Mouse (Mus musculus) heart, embryonic 15.5 days (tissue): ENCODE results near the gene Mvd. TPM values are rescaled to one million over a fixed set of nuclear protein-coding genes. Genes with fewer than 3 reads are reported as not detected.

Source experiments
- ATAC-seq: fragments of 200-750 bp; cut with Nextera tagmentation; replicated peaks from 2 replicates; pipeline ENCODE4 v1.8.0; 2017; ENCODE audit warnings: low read depth, moderate TSS enrichment; ENCODE audit not compliant: insufficient number of reproducible peaks, insufficient read depth, low FRiP score
- H3K27ac ChIP-seq: fragments of 300-500 bp; sonication (generic); 2 replicates; pipeline ENCODE4 v1.5.1; 2015; ENCODE audit warnings: mild to moderate bottlenecking, inconsistent platforms
- H3K27me3 ChIP-seq: fragments of 300-500 bp; sonication (generic); 2 replicates; pipeline ENCODE4 v1.6.1; 2015; ENCODE audit warnings: inconsistent platforms
- H3K36me3 ChIP-seq: fragments of 300-500 bp; sonication (generic); 2 replicates; pipeline ENCODE4 v1.6.1; 2015; ENCODE audit warnings: mild to moderate bottlenecking, inconsistent platforms
- H3K4me1 ChIP-seq: fragments of 300-500 bp; sonication (generic); replicated peaks from 2 replicates; pipeline ENCODE4 v1.6.1; 2015; ENCODE audit warnings: inconsistent platforms
- H3K4me2 ChIP-seq: fragments of 300-500 bp; sonication (generic); 2 replicates; pipeline ENCODE4 v1.6.1; 2015; ENCODE audit warnings: inconsistent platforms, mild to moderate bottlenecking, moderate library complexity
- H3K4me3 ChIP-seq: fragments of 300-500 bp; sonication (generic); 2 replicates; pipeline ENCODE4 v1.5.1; 2015; ENCODE audit warnings: mild to moderate bottlenecking, inconsistent platforms
- H3K9ac ChIP-seq: fragments of 300-500 bp; sonication (generic); 2 replicates; pipeline ENCODE4 v1.6.1; 2015; ENCODE audit warnings: mild to moderate bottlenecking, inconsistent platforms
- H3K9me3 ChIP-seq: fragments of 300-500 bp; sonication (generic); replicated peaks from 2 replicates; pipeline ENCODE4 v1.6.1; 2016; ENCODE audit warnings: inconsistent platforms
- WGBS: fragments of 180-500 bp; shearing (Covaris S2); methylation state at CpG from one replicate; pipeline ENCODE4 v1.1.7; 2015; ENCODE audit warnings: mixed read lengths; 5-methylcytosine and 5-hydroxymethylcytosine counted together
- polyA plus RNA-seq: library from polyadenylated mRNA; unstranded; fragments of >200 nt; fragmentation: Nextera tagmentation; extraction: Ambion mirVana; gene quantifications from 2 replicates; pipeline ENCODE4 v1.2.1, GENCODE M21; 2015

Gene Mvd
- polyA plus RNA-seq, 1 experiment from 2014 or later = 13.3 TPM

GRCm38 (mm10) chr8:122467816-122468215, 24.6 kb upstream of the Mvd start:
- Histone ChIP-seq H3K9ac (no peak overlapping the region), H3K36me3 (peaks cover 36% of the 10 kb centered on the region), H3K27ac (no peak overlapping the region), H3K4me3 (no peak overlapping the region), H3K9me3 (no peaks in the 10 kb centered on the region), H3K4me1 (peaks cover 16% of the 10 kb centered on the region), H3K27me3 (no peaks in the 10 kb centered on the region), H3K4me2 (no peak overlapping the region)
- no peak for ATAC-seq
- 86% methylated on average over 13 of the region's 13 CpGs for WGBS

GRCm38 (mm10) chr8:122464985-122465384, 21.8 kb upstream of the Mvd start:
- Histone ChIP-seq H3K9ac (no peak overlapping the region), H3K4me3 (no peak overlapping the region), H3K4me2 (no peak overlapping the region), H3K9me3 (no peaks in the 10 kb centered on the region), H3K4me1 (peaks cover 36% of the 10 kb centered on the region), H3K36me3 (peaks cover 33% of the 10 kb centered on the region), H3K27me3 (peaks cover 9% of the 10 kb centered on the region), H3K27ac (no peak overlapping the region)
- 59% methylated on average over 7 of the region's 7 CpGs for WGBS
- ATAC-seq = no peak

- H3K4me1 ChIP-seq = peaks cover 37% of the 10 kb centered on the region
- H3K9me3 ChIP-seq = no peaks in the 10 kb centered on the region
- H3K27ac ChIP-seq = no peak overlapping the region
- peaks cover 15% of the 10 kb centered on the region for H3K27me3 ChIP-seq
- WGBS = 46% methylated on average over 12 of the region's 12 CpGs
- H3K4me2 ChIP-seq = no peak overlapping the region
- H3K9ac ChIP-seq = no peak overlapping the region
- ATAC-seq = no peak
- H3K4me3 ChIP-seq = no peak overlapping the region
- H3K36me3 ChIP-seq = peaks cover 31% of the 10 kb centered on the region
Measured at GRCm38 (mm10) chr8:122463651-122464640, 20.7 kb upstream of the Mvd start.

- 65% methylated on average over 8 of the region's 8 CpGs for WGBS
- ATAC-seq = no peak
- Histone ChIP-seq H3K27ac (no peak overlapping the region), H3K27me3 (peaks cover 23% of the 10 kb centered on the region), H3K9ac (no peak overlapping the region), H3K4me3 (no peak overlapping the region), H3K9me3 (no peaks in the 10 kb centered on the region), H3K4me2 (no peak overlapping the region), H3K4me1 (peaks cover 39% of the 10 kb centered on the region), H3K36me3 (peaks cover 17% of the 10 kb centered on the region)
Measured at GRCm38 (mm10) chr8:122462510-122462909, 19.3 kb upstream of the Mvd start.

GRCm38 (mm10) chr8:122461473-122462148, 18.4 kb upstream of the Mvd start:
- H3K27me3 ChIP-seq = peaks cover 23% of the 10 kb centered on the region
- H3K4me1 ChIP-seq = peaks cover 39% of the 10 kb centered on the region
- ATAC-seq = no peak
- H3K4me3 ChIP-seq = no peak overlapping the region
- no peaks in the 10 kb centered on the region for H3K9me3 ChIP-seq
- peaks cover 8% of the 10 kb centered on the region for H3K36me3 ChIP-seq
- H3K4me2 ChIP-seq = no peak overlapping the region
- WGBS = 64% methylated on average over 11 of the region's 11 CpGs
- no peak overlapping the region for H3K27ac ChIP-seq
- no peak overlapping the region for H3K9ac ChIP-seq

GRCm38 (mm10) chr8:122460524-122461472, 17.6 kb upstream of the Mvd start, which contains the start of gene Snai3:
Gene Snai3, minus strand, starts transcription at chr8:122460733.
- peak within 1 kb of the TSS; percentile 59 for H3K9ac ChIP-seq
- no peak within 1 kb of the TSS for H3K27ac ChIP-seq
- H3K27me3 ChIP-seq = peaks cover 23% of the 10 kb centered on the region
- H3K4me1 ChIP-seq = peaks cover 39% of the 10 kb centered on the region
- no peaks in the 10 kb centered on the region for H3K9me3 ChIP-seq
- peak within 1 kb of the TSS; percentile 50 for H3K4me3 ChIP-seq
- H3K4me2 ChIP-seq = peak within 1 kb of the TSS; percentile 91
- H3K36me3 ChIP-seq = no peaks in the 10 kb centered on the region; the same call in 1 of the 2 replicates
- 5% methylated on average over 56 of the region's 56 CpGs for WGBS
- ATAC-seq = peak; percentile 82

GRCm38 (mm10) chr8:122459990-122460389, 16.8 kb upstream of the Mvd start:
- peak overlapping the region; percentile 91 for H3K4me2 ChIP-seq
- peak overlapping the region; percentile 59 for H3K9ac ChIP-seq
- no peaks in the 10 kb centered on the region for H3K36me3 ChIP-seq
- WGBS = 30% methylated on average over 7 of the region's 7 CpGs
- peaks cover 39% of the 10 kb centered on the region for H3K4me1 ChIP-seq
- no peaks in the 10 kb centered on the region for H3K9me3 ChIP-seq
- no peak overlapping the region for H3K27ac ChIP-seq
- ATAC-seq = no peak
- peaks cover 23% of the 10 kb centered on the region for H3K27me3 ChIP-seq
- peak overlapping the region; percentile 50 for H3K4me3 ChIP-seq

GRCm38 (mm10) chr8:122459218-122459900, 16.1 kb upstream of the Mvd start:
- Histone ChIP-seq H3K4me1 (peaks cover 39% of the 10 kb centered on the region), H3K9ac (no peak overlapping the region), H3K4me2 (peak overlapping the region; percentile 91; the same call in 1 of the 2 replicates), H3K27ac (no peak overlapping the region), H3K36me3 (no peaks in the 10 kb centered on the region), H3K4me3 (no peak overlapping the region), H3K27me3 (peaks cover 23% of the 10 kb centered on the region), H3K9me3 (no peaks in the 10 kb centered on the region)
- ATAC-seq = no peak
- 60% methylated on average over 6 of the region's 6 CpGs for WGBS

- 62% methylated on average over 11 of the region's 11 CpGs for WGBS
- Histone ChIP-seq H3K27ac (no peak overlapping the region), H3K9ac (no peak overlapping the region), H3K4me1 (peaks cover 42% of the 10 kb centered on the region), H3K9me3 (no peaks in the 10 kb centered on the region), H3K36me3 (no peaks in the 10 kb centered on the region), H3K4me2 (no peak overlapping the region), H3K27me3 (peaks cover 23% of the 10 kb centered on the region), H3K4me3 (no peak overlapping the region)
- ATAC-seq = no peak
Measured at GRCm38 (mm10) chr8:122457171-122457570, 13.9 kb upstream of the Mvd start.

- Histone ChIP-seq H3K4me1 (peaks cover 37% of the 10 kb centered on the region), H3K9ac (no peak overlapping the region), H3K27me3 (peaks cover 8% of the 10 kb centered on the region; the same call in 1 of the 2 replicates), H3K9me3 (no peaks in the 10 kb centered on the region), H3K4me2 (no peak overlapping the region), H3K4me3 (no peak overlapping the region), H3K36me3 (no peaks in the 10 kb centered on the region), H3K27ac (no peak overlapping the region)
- WGBS = 83% methylated on average over 6 of the region's 6 CpGs
- ATAC-seq = no peak
Measured at GRCm38 (mm10) chr8:122454409-122454808, 11.2 kb upstream of the Mvd start.
